Mouse (Mus musculus): ENCODE data around the gene Adgrl3.

DNA sequence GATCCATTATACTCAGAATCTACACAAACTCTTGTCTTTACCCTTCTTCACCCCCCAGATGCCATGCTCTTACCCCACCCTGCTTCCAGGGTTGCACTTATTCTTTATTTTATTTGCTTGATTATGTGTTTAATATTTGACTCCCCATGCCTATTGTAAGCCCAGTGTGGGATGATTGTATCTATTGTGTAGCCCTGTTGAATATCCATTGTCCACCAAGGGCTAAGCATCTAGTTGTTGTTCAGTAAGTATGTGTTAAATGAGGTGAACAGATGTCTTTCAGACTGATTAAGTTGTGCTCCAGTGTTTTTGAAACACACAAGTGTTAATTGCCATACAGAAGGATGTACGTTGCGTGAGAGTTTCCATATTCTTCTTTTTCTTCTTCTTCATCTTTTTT is 44.1 kb downstream of the Adgrl3 start:
- TF ChIP-seq POLR2A (IDR thresholded peaks at IDR 0.05; ENCODE audit: insufficient read depth, low read length) (no peak), CTCF (IDR thresholded peaks at IDR 0.05; ENCODE audit: low read depth, low read length) (no peak), EP300 (IDR thresholded peaks at IDR 0.05; ENCODE audit: insufficient read depth, low read depth, low read length) (no peak)
